Mouse (Mus musculus) hematopoietic stem cell, adult 5-6 weeks (primary cell): ENCODE results near the gene Glb1l. TPM values are rescaled to one million over a fixed set of nuclear protein-coding genes. Genes with fewer than 3 reads are reported as not detected.
A peak's percentile ranks its signal among the peaks of the same experiment; 100 is the strongest.

Experiments
- ATAC-seq, 2 experiments: fragments of 125-278 bp in 1 of 2; replicated peaks in 1 of 2; 2 replicates each; pipeline ENCODE4 v1.8.0; 2016 to 2017; ENCODE audit warnings: inconsistent platforms in 2 of 2, mild to moderate bottlenecking in 2 of 2, moderate number of reproducible peaks in 2 of 2, low read depth in 1 of 2, moderate TSS enrichment in 1 of 2; ENCODE audit not compliant: low FRiP score in 2 of 2, poor library complexity in 2 of 2, severe bottlenecking in 2 of 2, insufficient read depth in 1 of 2, low TSS enrichment in 1 of 2
- total RNA-seq: library from RNA; stranded (forward); fragments of 172-1452, 232-1000 nt; gene quantifications from 2 replicates; pipeline ENCODE4 v1.2.3, GENCODE M21; 2017

Gene Glb1l
- total RNA-seq, 1 experiment from 2014 or later, result 13.3 TPM

GRCm38 (mm10) chr1:75181377-75181870, 29.2 kb downstream of the Glb1l start:
- no peak for ATAC-seq

GRCm38 (mm10) chr1:75180741-75181140, 29.9 kb downstream of the Glb1l start:
- ATAC-seq, result no peak

- ATAC-seq, result peak; percentile 74 to 88
Measured at GRCm38 (mm10) chr1:75180105-75180590, 30.5 kb downstream of the Glb1l start, which contains the start of gene Abcb6. TSS of gene Abcb6 (minus strand) at chr1:75180392.

- ATAC-seq, result peak; percentile 46 to 74
Measured at GRCm38 (mm10) chr1:75179334-75180104, 31.1 kb downstream of the Glb1l start.

- ATAC-seq, result peak; percentile 92 to 93
Measured at GRCm38 (mm10) chr1:75168472-75169464, 41.8 kb downstream of the Glb1l start, which contains the start of gene Zfand2b. TSS of gene Zfand2b (plus strand) at chr1:75168646.

- ATAC-seq, result peak in 1 of 2 experiments; percentile 3; a peak in 1 of 4 replicates
Measured at GRCm38 (mm10) chr1:75168093-75168471, 42.5 kb downstream of the Glb1l start.

GRCm38 (mm10) chr1:75160256-75160617, 50.4 kb downstream of the Glb1l start:
- ATAC-seq, result no peak

- no peak for ATAC-seq
Measured at GRCm38 (mm10) chr1:75159540-75160255, 50.9 kb downstream of the Glb1l start.

GRCm38 (mm10) chr1:75158990-75159389, 51.6 kb downstream of the Glb1l start:
- ATAC-seq, result no peak

GRCm38 (mm10) chr1:75155837-75156236, 54.8 kb downstream of the Glb1l start:
- ATAC-seq, result no peak

GRCm38 (mm10) chr1:75148727-75149126, 61.9 kb downstream of the Glb1l start:
- no peak for ATAC-seq

Other genes starting within 250 kb of the Glb1l start
- 6.5 and 11.6 TPM in 2 replicates for gene Nhej1, start 85.6 kb downstream of the Glb1l start, total RNA-seq
- not detected in 2 replicates for gene Slc23a3, start 76.9 kb downstream of the Glb1l start, total RNA-seq
- gene Cnppd1, start 68.1 kb downstream of the Glb1l start, total RNA-seq, result 37.5 and 44.3 TPM in 2 replicates
- 43.2 and 60.9 TPM in 2 replicates for gene Retreg2, start 68.0 kb downstream of the Glb1l start, total RNA-seq
- gene Zfand2b, start 42.2 kb downstream of the Glb1l start, total RNA-seq, result 38.0 and 43.7 TPM in 2 replicates
- gene Abcb6, start 30.4 kb downstream of the Glb1l start, total RNA-seq, result 3.4 and 6.2 TPM in 2 replicates
- 33.5 and 34.6 TPM in 2 replicates for gene Ankzf1, start 18.7 kb downstream of the Glb1l start, total RNA-seq
- 7.5 and 11.1 TPM in 2 replicates for gene Atg9a, start 18.6 kb downstream of the Glb1l start, total RNA-seq
- gene Stk16, start within 50 bp of the Glb1l start, total RNA-seq, result 79.1 and 86.0 TPM in 2 replicates
- gene Tuba4a, start 9.1 kb upstream of the Glb1l start, total RNA-seq, result 133 and 166 TPM in 2 replicates
- gene A630095N17Rik, start 21.3 kb upstream of the Glb1l start, total RNA-seq, result 2.6 TPM in 1 of 2 replicates, not detected in the other
- 12.5 and 15.4 TPM in 2 replicates for gene Dnajb2, start 25.6 kb upstream of the Glb1l start, total RNA-seq
- gene Ptprn, start 53.7 kb upstream of the Glb1l start, total RNA-seq, result not detected in 2 replicates
- gene Resp18, start 67.6 kb upstream of the Glb1l start, total RNA-seq, result not detected in 2 replicates
- gene Dnpep, start 107.2 kb upstream of the Glb1l start, total RNA-seq, result 39.8 and 43.1 TPM in 2 replicates
- gene Des, start 149.5 kb upstream of the Glb1l start, total RNA-seq, result not detected in 2 replicates
- 2.4 and 3.9 TPM in 2 replicates for gene Speg, start 164.5 kb upstream of the Glb1l start, total RNA-seq
- gene Gmppa, start 225.1 kb upstream of the Glb1l start, total RNA-seq, result 70.0 and 84.8 TPM in 2 replicates
- not detected in 2 replicates for gene Asic4, start 239.6 kb upstream of the Glb1l start, total RNA-seq